Mouse (Mus musculus) liver, postnatal 0 days (tissue): ENCODE measurements around the gene Bicc1.

Experiments used
- CTCF ChIP-seq: sonication (generic); IDR thresholded peaks from 2 replicates; pipeline ENCODE4 v1.5.1; 2016; ENCODE audit warnings: antibody characterized with exemption, low read depth
- EP300 ChIP-seq: IDR thresholded peaks from 2 replicates; pipeline ENCODE4 v1.6.1; 2016; ENCODE audit warnings: antibody characterized with exemption, low read depth, mild to moderate bottlenecking

DNA sequence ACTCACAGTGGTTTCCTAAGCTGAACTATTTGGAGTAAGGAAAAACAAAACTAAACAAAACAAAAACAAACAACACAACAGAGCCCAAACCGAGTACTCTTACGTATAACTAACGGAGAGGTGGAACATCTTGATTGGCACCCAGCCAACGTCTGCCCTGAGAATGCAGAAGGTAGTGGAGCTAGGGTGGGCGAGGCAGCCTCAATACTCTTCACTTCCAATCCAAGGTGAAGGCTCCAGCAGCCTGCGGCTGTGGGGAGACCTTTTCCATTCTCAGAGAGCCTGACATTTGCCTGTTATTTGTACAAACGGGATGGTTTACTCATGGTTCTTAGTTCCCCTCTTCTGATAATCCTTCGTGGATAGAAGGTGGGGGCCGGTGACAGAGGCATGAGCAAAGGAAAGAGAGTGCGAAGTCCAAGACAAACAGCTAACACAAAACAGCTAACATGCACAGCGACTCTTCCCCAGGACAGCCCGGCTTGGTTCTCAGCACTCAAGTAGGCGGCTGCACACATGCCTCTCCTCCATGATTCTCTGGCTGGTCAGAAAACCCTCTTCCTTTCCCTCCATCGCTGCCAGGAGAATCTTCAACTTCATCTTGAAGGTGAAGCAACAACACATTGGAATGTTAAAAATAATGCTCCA, 39.3 kb downstream of the Bicc1 start:
- TF ChIP-seq EP300 (no peak), CTCF (no peak)
